Mouse (Mus musculus): Measurements from ENCODE around the gene Ube2o. TPM values are rescaled to one million over a fixed set of nuclear protein-coding genes. Genes with fewer than 3 reads are reported as not detected.

The Ube2o gene
- polyA plus RNA-seq, 1 experiment from 2014 or later, result 3.7 TPM

- Histone ChIP-seq H3K4me2 (replicated peaks; ENCODE audit: low read depth) (no peak overlapping the region), H3K4me1 (replicated peaks; ENCODE audit: control insufficient read depth, insufficient read depth, low read length) (no peaks in the 10 kb centered on the region), H3K27me3 (replicated peaks; ENCODE audit: control insufficient read depth, insufficient read depth, low read length) (0 out of 2 replicates have a peak, but pooled peaks cover 4% of the 10 kb centered on the region), H3K4me3 (ENCODE audit: low read depth, low read length) (no peak overlapping the region), H3K27ac (ENCODE audit: low read depth, low read length) (no peak overlapping the region), H3K36me3 (ENCODE audit: control insufficient read depth, insufficient read depth) (0 out of 2 replicates have a peak, but pooled peaks cover 3% of the 10 kb centered on the region), H3K9ac (ENCODE audit: low read depth, low read length) (no peak overlapping the region), H3K9me3 (ENCODE audit: control insufficient read depth) (no peaks in the 10 kb centered on the region)
- TF ChIP-seq CTCF (IDR thresholded peaks at IDR 0.05; ENCODE audit: low read depth), result no peak
- WGBS, result 46% methylated on average over 1 of the region's 1 CpGs
- no peak for ATAC-seq
Observed at GRCm38 (mm10) chr11:116552194-116552593, 29.1 kb downstream of the Ube2o start.

DNA sequence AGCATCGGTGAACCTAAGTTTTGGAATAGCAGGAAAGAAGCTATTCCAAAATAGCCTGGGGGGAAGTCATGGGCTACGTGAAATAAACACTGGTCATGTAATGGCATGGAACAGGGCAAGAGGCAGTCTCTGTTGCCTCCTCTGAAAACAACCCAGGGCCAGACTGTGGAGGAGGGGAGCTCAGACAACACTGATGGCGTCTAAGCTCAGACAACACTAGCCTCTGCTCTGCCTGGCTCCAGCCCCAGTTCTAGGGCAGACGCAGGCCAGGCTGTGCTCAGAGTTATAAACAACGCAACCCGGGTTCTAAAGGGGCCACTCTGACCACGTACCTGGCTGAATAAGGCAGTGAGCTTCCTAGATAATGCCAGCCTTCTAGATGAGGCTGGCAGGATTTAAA is 30.5 kb downstream of the Ube2o start:
- Histone ChIP-seq H3K36me3 (ENCODE audit: control insufficient read depth, insufficient read depth) (peaks cover 13% of the 10 kb centered on the region), H3K4me1 (replicated peaks; ENCODE audit: control insufficient read depth, insufficient read depth, low read length) (no peaks in the 10 kb centered on the region), H3K4me3 (ENCODE audit: low read depth, low read length) (no peak overlapping the region), H3K9me3 (ENCODE audit: control insufficient read depth) (no peaks in the 10 kb centered on the region), H3K9ac (ENCODE audit: low read depth, low read length) (no peak overlapping the region), H3K27ac (ENCODE audit: low read depth, low read length) (no peak overlapping the region), H3K4me2 (replicated peaks; ENCODE audit: low read depth) (no peak overlapping the region), H3K27me3 (replicated peaks; ENCODE audit: control insufficient read depth, insufficient read depth, low read length) (0 out of 2 replicates have a peak, but pooled peaks cover 4% of the 10 kb centered on the region)
- TF ChIP-seq CTCF (IDR thresholded peaks at IDR 0.05; ENCODE audit: low read depth), result no peak
- ATAC-seq, result no peak
- 51% methylated on average over 7 of the region's 7 CpGs for WGBS

DNA sequence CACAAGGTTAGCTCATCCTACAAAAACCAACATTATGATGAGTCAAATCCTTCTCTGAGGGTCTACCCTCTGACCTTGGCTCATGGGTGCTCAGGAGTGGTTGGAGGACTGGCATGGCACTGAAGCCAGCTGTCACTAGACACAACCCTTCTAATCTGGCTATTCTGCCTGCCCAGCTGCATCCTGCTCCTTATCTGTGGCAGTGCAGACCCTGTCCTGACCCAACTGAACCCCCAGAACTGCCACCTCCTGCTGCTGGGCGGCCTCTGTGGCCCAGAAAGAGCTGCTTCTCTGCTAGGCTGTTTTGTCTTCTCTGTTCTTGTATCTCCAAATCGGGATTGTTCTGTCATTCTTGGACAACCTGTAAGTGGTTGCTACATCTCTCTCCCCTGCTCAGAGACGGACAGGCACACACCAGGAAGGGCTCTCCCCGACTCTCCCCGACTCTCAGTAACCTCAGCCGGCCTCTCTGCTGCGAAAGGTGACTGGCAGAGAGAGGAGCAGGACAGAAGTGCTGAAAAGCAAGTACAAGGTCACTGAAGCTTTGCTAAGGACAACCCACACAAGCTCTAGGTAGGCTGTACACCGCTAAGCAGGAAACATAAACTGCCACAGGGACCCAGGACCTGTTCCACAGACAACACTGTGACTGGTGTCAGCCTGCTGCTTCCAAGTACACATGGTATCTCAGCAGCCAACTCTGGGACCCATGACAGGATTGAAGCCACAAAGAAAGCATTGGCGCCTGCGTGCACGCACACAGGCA is 31.8 kb downstream of the Ube2o start:
- Histone ChIP-seq H3K4me1 (replicated peaks; ENCODE audit: control insufficient read depth, insufficient read depth, low read length) (no peaks in the 10 kb centered on the region), H3K4me2 (replicated peaks; ENCODE audit: low read depth) (no peak overlapping the region), H3K9me3 (ENCODE audit: control insufficient read depth) (no peaks in the 10 kb centered on the region), H3K4me3 (ENCODE audit: low read depth, low read length) (no peak overlapping the region), H3K9ac (ENCODE audit: low read depth, low read length) (no peak overlapping the region), H3K36me3 (ENCODE audit: control insufficient read depth, insufficient read depth) (peaks cover 25% of the 10 kb centered on the region), H3K27ac (ENCODE audit: low read depth, low read length) (no peak overlapping the region), H3K27me3 (replicated peaks; ENCODE audit: control insufficient read depth, insufficient read depth, low read length) (no peaks in the 10 kb centered on the region)
- 83% methylated on average over 11 of the region's 11 CpGs for WGBS
- no peak for TF ChIP-seq CTCF (IDR thresholded peaks at IDR 0.05; ENCODE audit: low read depth)
- ATAC-seq, result no peak

DNA sequence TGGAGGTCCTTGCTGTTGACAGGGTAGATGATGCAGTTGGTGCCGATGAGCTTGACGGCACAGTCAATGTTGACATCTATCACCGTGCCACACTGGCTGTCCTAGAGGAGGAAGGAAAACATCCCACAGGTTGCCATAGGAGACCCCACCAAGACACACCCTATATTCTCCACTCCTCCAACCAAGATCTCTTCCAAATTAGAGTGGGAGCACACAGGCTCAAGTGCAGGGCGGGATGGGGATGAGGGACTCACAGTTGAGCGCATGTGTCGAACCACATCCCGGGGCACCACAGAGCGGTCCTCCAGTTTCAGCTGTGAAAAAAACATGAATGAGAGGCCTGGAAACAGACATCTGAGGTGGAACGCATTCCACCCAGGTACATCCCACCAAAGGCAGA is 32.5 kb downstream of the Ube2o start:
- Histone ChIP-seq H3K9ac (ENCODE audit: low read depth, low read length) (no peak overlapping the region), H3K4me2 (replicated peaks; ENCODE audit: low read depth) (no peak overlapping the region), H3K9me3 (ENCODE audit: control insufficient read depth) (no peaks in the 10 kb centered on the region), H3K36me3 (ENCODE audit: control insufficient read depth, insufficient read depth) (peaks cover 32% of the 10 kb centered on the region), H3K4me1 (replicated peaks; ENCODE audit: control insufficient read depth, insufficient read depth, low read length) (no peaks in the 10 kb centered on the region), H3K27ac (ENCODE audit: low read depth, low read length) (no peak overlapping the region), H3K27me3 (replicated peaks; ENCODE audit: control insufficient read depth, insufficient read depth, low read length) (no peaks in the 10 kb centered on the region), H3K4me3 (ENCODE audit: low read depth, low read length) (no peak overlapping the region)
- no peak for TF ChIP-seq CTCF (IDR thresholded peaks at IDR 0.05; ENCODE audit: low read depth)
- WGBS, result 93% methylated on average over 9 of the region's 9 CpGs
- ATAC-seq, result no peak

DNA sequence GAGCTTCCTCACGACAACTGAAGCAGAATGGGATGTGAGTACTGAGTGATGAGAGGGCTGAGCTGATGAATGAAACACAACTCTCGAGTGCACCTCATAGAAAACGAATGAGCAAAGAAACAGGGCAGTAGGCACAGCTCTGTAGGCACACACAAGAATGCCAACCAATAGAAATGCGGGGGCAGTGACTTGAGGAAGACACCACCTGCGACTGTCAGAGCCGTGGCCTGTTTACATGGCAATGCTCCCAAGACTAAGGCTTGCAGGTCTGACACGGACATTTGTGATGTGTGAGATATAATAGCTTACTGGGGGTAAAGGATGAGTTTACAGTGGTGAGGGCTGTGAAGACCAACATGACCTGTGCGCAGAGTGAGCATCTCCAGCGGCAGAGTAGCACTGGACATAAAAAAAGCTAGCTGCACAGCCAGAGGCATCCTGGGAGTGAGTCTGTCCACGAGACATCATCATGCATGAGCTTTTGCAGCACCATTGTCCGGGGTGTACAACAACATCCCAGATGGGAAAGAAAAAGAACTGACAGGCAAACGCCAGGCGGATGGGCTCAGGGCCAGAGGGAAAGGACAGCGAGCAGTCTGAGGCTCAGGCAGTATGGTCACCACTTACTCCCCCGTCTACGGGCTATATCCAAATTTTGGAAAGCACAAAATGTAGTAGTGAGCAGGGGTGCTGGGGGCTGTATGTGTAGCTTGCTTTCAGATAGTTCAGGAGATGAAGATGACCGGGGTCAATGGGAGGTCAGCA is 33.8 kb downstream of the Ube2o start:
- H3K9me3 ChIP-seq (ENCODE audit: control insufficient read depth), result no peaks in the 10 kb centered on the region
- no peak overlapping the region for H3K4me3 ChIP-seq (ENCODE audit: low read depth, low read length)
- no peak overlapping the region for H3K4me2 ChIP-seq (replicated peaks; ENCODE audit: low read depth)
- H3K4me1 ChIP-seq (replicated peaks; ENCODE audit: control insufficient read depth, insufficient read depth, low read length), result no peaks in the 10 kb centered on the region
- H3K27ac ChIP-seq (ENCODE audit: low read depth, low read length), result no peak overlapping the region
- TF ChIP-seq CTCF (IDR thresholded peaks at IDR 0.05; ENCODE audit: low read depth), result no peak
- H3K9ac ChIP-seq (ENCODE audit: low read depth, low read length), result no peak overlapping the region
- peaks cover 42% of the 10 kb centered on the region for H3K36me3 ChIP-seq (ENCODE audit: control insufficient read depth, insufficient read depth)
- no peak for ATAC-seq
- H3K27me3 ChIP-seq (replicated peaks; ENCODE audit: control insufficient read depth, insufficient read depth, low read length), result no peaks in the 10 kb centered on the region
- WGBS, result 77% methylated on average over 17 of the region's 17 CpGs

DNA sequence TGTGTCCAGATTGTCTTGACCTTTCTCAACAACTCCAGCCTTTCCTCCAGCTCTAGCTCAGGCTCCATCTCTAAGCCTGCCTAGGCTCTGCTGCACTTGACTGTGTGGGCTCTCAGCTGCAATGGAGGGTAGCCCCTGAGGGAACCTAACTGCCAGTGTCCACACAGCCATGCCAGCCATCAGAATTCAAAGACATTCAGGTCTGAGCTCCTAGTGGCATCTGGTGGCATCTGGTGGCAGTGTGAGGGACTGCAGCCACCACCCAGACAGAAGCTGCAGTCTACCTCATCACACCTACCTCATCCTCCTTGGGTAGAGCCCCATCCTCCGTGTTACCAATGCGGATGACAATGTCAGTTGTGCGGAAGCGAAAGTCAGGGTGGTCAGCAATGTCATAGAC is 38.1 kb downstream of the Ube2o start:
- Histone ChIP-seq H3K36me3 (ENCODE audit: control insufficient read depth, insufficient read depth) (peaks cover 75% of the 10 kb centered on the region), H3K27ac (ENCODE audit: low read depth, low read length) (no peak overlapping the region), H3K9me3 (ENCODE audit: control insufficient read depth) (no peaks in the 10 kb centered on the region), H3K9ac (ENCODE audit: low read depth, low read length) (no peak overlapping the region), H3K27me3 (replicated peaks; ENCODE audit: control insufficient read depth, insufficient read depth, low read length) (no peaks in the 10 kb centered on the region), H3K4me1 (replicated peaks; ENCODE audit: control insufficient read depth, insufficient read depth, low read length) (no peaks in the 10 kb centered on the region), H3K4me2 (replicated peaks; ENCODE audit: low read depth) (no peak overlapping the region), H3K4me3 (ENCODE audit: low read depth, low read length) (no peak overlapping the region)
- 83% methylated on average over 4 of the region's 4 CpGs for WGBS
- peak; percentile 90 for TF ChIP-seq CTCF (IDR thresholded peaks at IDR 0.05; ENCODE audit: low read depth)
- ATAC-seq, result no peak
